Mouse (Mus musculus) C2C12 (cell line): ENCODE data around the gene B430305J03Rik.

Source experiments
- CEBPB ChIP-seq: IDR thresholded peaks from one replicate; pipeline ENCODE4 v1.6.1; 2011; ENCODE audit warnings: low read depth, mild to moderate bottlenecking, control low read depth, moderate library complexity
- CTCF ChIP-seq: IDR thresholded peaks from one replicate; pipeline ENCODE4 v1.5.1; 2011; ENCODE audit not compliant: control insufficient read depth, insufficient read depth, insufficient read length
- FOSL1 ChIP-seq: IDR thresholded peaks from one replicate; pipeline ENCODE4 v1.8.0; 2011; ENCODE audit warnings: mild to moderate bottlenecking, low read length; ENCODE audit not compliant: poor library complexity, insufficient read depth, severe bottlenecking
- MAX ChIP-seq: IDR thresholded peaks from one replicate; pipeline ENCODE4 v1.6.1; 2011; ENCODE audit warnings: mild to moderate bottlenecking, control low read depth
- MYOD1 ChIP-seq: IDR thresholded peaks from one replicate; pipeline ENCODE4 v1.6.1; 2011; ENCODE audit warnings: low read depth; ENCODE audit not compliant: control insufficient read depth, insufficient read length
- MYOG ChIP-seq: IDR thresholded peaks from one replicate; pipeline ENCODE4 v1.6.1; 2011; ENCODE audit not compliant: control insufficient read depth, insufficient read length; ENCODE audit errors: extremely low read depth
- USF1 ChIP-seq: IDR thresholded peaks from one replicate; pipeline ENCODE4 v1.6.1; 2011; ENCODE audit warnings: low read depth, mild to moderate bottlenecking, control low read depth, moderate library complexity

GRCm38 (mm10) chr3:61400823-61401387 lies 35.2 kb upstream of the B430305J03Rik start:
- TF ChIP-seq CTCF = no peak
- no peak for TF ChIP-seq MAX
- TF ChIP-seq MYOG = no peak
- TF ChIP-seq USF1 = no peak
- TF ChIP-seq CEBPB = no peak
- no peak for TF ChIP-seq MYOD1
- no peak for TF ChIP-seq FOSL1
